Mouse (Mus musculus) spleen, adult 2 months (tissue): Measurements from ENCODE around the gene Gm5901. TPM values are rescaled to one million over a fixed set of nuclear protein-coding genes. Genes with fewer than 3 reads are reported as not detected.

ENCODE experiments used
- DNase-seq, 2 experiments: peaks; one replicate each; pipeline versions ENCODE4 v3.0.0 to v3.0.0-alpha.2; 2012 to 2021; ENCODE audit warnings: low spot score in 2 of 2, low read depth in 1 of 2
- H3K27ac ChIP-seq: fragments of 200-500 bp; 2 replicates; pipeline ENCODE4 v1.5.1; 2012; ENCODE audit warnings: low read length, inconsistent platforms; ENCODE audit not compliant: insufficient read depth
- H3K27me3 ChIP-seq: fragments of 200-500 bp; 2 replicates; pipeline ENCODE4 v1.6.1; 2012; ENCODE audit warnings: mild to moderate bottlenecking, moderate library complexity, low read length, inconsistent platforms; ENCODE audit not compliant: control insufficient read depth, insufficient read depth
- H3K36me3 ChIP-seq: fragments of 200-500 bp; 2 replicates; pipeline ENCODE4 v1.6.1; 2012; ENCODE audit warnings: mild to moderate bottlenecking, low read length, inconsistent platforms; ENCODE audit not compliant: control insufficient read depth, insufficient read depth
- H3K4me1 ChIP-seq: fragments of 200-500 bp; 2 replicates; pipeline ENCODE4 v1.6.1; 2011; ENCODE audit warnings: inconsistent platforms; ENCODE audit not compliant: control insufficient read depth, insufficient read depth, insufficient read length
- H3K4me3 ChIP-seq: fragments of 200-500 bp; 2 replicates; pipeline ENCODE4 v1.5.1; 2011; ENCODE audit warnings: mild to moderate bottlenecking, inconsistent platforms; ENCODE audit not compliant: insufficient read depth, insufficient read length; ENCODE audit errors: extremely low read depth
- CTCF ChIP-seq: fragments of 200-500 bp; IDR thresholded peaks from 2 replicates; pipeline ENCODE4 v1.5.1; 2011; ENCODE audit warnings: mild to moderate bottlenecking, inconsistent platforms; ENCODE audit not compliant: insufficient read depth, insufficient read length, insufficient replicate concordance; ENCODE audit errors: extremely low read depth
- POLR2A ChIP-seq: fragments of 200-500 bp; IDR thresholded peaks from 2 replicates; pipeline ENCODE4 v1.6.1; 2011; ENCODE audit warnings: low read depth, low read length, inconsistent platforms
- WGBS: fragments of 180-500 bp; shearing (Covaris S2); methylation state at CpG from one replicate; pipeline ENCODE4 v1.1.7; 2018; 5-methylcytosine and 5-hydroxymethylcytosine counted together
- polyA plus RNA-seq: library from polyadenylated mRNA; depleted of rRNA; stranded (reverse); fragments of >200 nt; gene quantifications from 2 replicates; pipeline ENCODE4 v1.2.3, GENCODE M21; 2012

Gene Gm5901
- polyA plus RNA-seq, 1 experiment, result not detected

- WGBS, result 88% methylated on average over 3 of the region's 3 CpGs
Observed at GRCm38 (mm10) chr7:105380329-105380728, 5.5 kb downstream of the Gm5901 start.

GRCm38 (mm10) chr7:105387696-105388095 is 12.9 kb downstream of the Gm5901 start:
- Histone ChIP-seq H3K4me3 (no peak overlapping the region), H3K27ac (no peak overlapping the region), H3K4me1 (no peaks in the 10 kb centered on the region), H3K36me3 (peaks cover 38% of the 10 kb centered on the region), H3K27me3 (no peaks in the 10 kb centered on the region)
- WGBS, result 95% methylated on average over 2 of the region's 2 CpGs
- DNase-seq, result no peak
- no peak for TF ChIP-seq POLR2A
- TF ChIP-seq CTCF, result no peak

More at GRCm38 (mm10) chr7:105380329-105380728, 5.5 kb downstream of the Gm5901 start:
- DNase-seq, result no peak
- no peak for TF ChIP-seq CTCF
- TF ChIP-seq POLR2A, result no peak
- H3K27ac ChIP-seq, result no peak overlapping the region
- no peak overlapping the region for H3K4me3 ChIP-seq
- H3K36me3 ChIP-seq, result peaks cover 37% of the 10 kb centered on the region
- no peaks in the 10 kb centered on the region for H3K4me1 ChIP-seq
- no peaks in the 10 kb centered on the region for H3K27me3 ChIP-seq

GRCm38 (mm10) chr7:105390236-105390635 is 15.4 kb downstream of the Gm5901 start:
- Histone ChIP-seq H3K27ac (no peak overlapping the region), H3K4me3 (no peak overlapping the region), H3K36me3 (peaks cover 22% of the 10 kb centered on the region), H3K27me3 (no peaks in the 10 kb centered on the region), H3K4me1 (no peaks in the 10 kb centered on the region)
- WGBS, result 89% methylated on average over 2 of the region's 2 CpGs
- TF ChIP-seq POLR2A (no peak), CTCF (no peak)
- DNase-seq, result no peak

- TF ChIP-seq CTCF, result no peak
- TF ChIP-seq POLR2A, result no peak
- H3K4me3 ChIP-seq, result no peak overlapping the region
- 97% methylated on average over 1 of the region's 1 CpGs for WGBS
- H3K36me3 ChIP-seq, result peaks cover 2% of the 10 kb centered on the region
- DNase-seq, result no peak
- H3K27me3 ChIP-seq, result no peaks in the 10 kb centered on the region
- H3K27ac ChIP-seq, result no peak overlapping the region
- peaks cover 2% of the 10 kb centered on the region; the same call in 1 of the 2 replicates for H3K4me1 ChIP-seq
Observed at GRCm38 (mm10) chr7:105394606-105395005, 19.8 kb downstream of the Gm5901 start.

- Histone ChIP-seq H3K27ac (no peak overlapping the region), H3K36me3 (no peaks in the 10 kb centered on the region), H3K4me1 (peaks cover 2% of the 10 kb centered on the region; the same call in 1 of the 2 replicates), H3K27me3 (no peaks in the 10 kb centered on the region), H3K4me3 (no peak overlapping the region)
- no peak for DNase-seq
- TF ChIP-seq CTCF, result no peak
- no peak for TF ChIP-seq POLR2A
Observed at GRCm38 (mm10) chr7:105395131-105395820, 20.4 kb downstream of the Gm5901 start.

- no peaks in the 10 kb centered on the region for H3K27me3 ChIP-seq
- H3K36me3 ChIP-seq, result no peaks in the 10 kb centered on the region
- no peak for DNase-seq
- peaks cover 2% of the 10 kb centered on the region; the same call in 1 of the 2 replicates for H3K4me1 ChIP-seq
- no peak overlapping the region for H3K4me3 ChIP-seq
- no peak for TF ChIP-seq CTCF
- TF ChIP-seq POLR2A, result no peak
- H3K27ac ChIP-seq, result no peak overlapping the region
Observed at GRCm38 (mm10) chr7:105396126-105396525, 21.3 kb downstream of the Gm5901 start.
